Mouse (Mus musculus) forebrain, postnatal 0 days (tissue): ENCODE results near the gene Rybp. TPM values are rescaled to one million over a fixed set of nuclear protein-coding genes. Genes with fewer than 3 reads are reported as not detected.
A peak's percentile ranks its signal among the peaks of the same experiment; 100 is the strongest.

Experiments
- ATAC-seq: fragments of 200-750 bp; cut with Nextera tagmentation; 2 replicates; pipeline ENCODE4 v1.8.0; 2017; ENCODE audit warnings: mild to moderate bottlenecking, moderate library complexity
- DNase-seq: peaks from one replicate; pipeline ENCODE4 v3.0.0-alpha.2; 2015
- H3K27ac ChIP-seq: fragments of 300-500 bp; sonication (generic); 2 replicates; pipeline ENCODE4 v1.5.1; 2014; ENCODE audit warnings: low read depth, mild to moderate bottlenecking, antibody characterized with exemption, low read length, moderate library complexity, mixed read lengths
- H3K27me3 ChIP-seq: fragments of 300-500 bp; sonication (generic); 2 replicates; pipeline ENCODE4 v1.6.1; 2014; ENCODE audit warnings: mild to moderate bottlenecking, low read length, mixed read lengths; ENCODE audit not compliant: insufficient read depth
- H3K36me3 ChIP-seq: fragments of 300-500 bp; sonication (generic); 2 replicates; pipeline ENCODE4 v1.6.1; 2014; ENCODE audit warnings: mild to moderate bottlenecking, moderate library complexity; ENCODE audit not compliant: insufficient read depth
- H3K4me1 ChIP-seq: fragments of 300-500 bp; sonication (generic); 2 replicates; pipeline ENCODE4 v1.6.1; 2014; ENCODE audit warnings: antibody characterized with exemption; ENCODE audit not compliant: insufficient read depth
- H3K4me2 ChIP-seq: fragments of 300-500 bp; sonication (generic); 2 replicates; pipeline ENCODE4 v1.6.1; 2014; ENCODE audit warnings: low read depth, mild to moderate bottlenecking, moderate library complexity
- H3K4me3 ChIP-seq: fragments of 300-500 bp; sonication (generic); 2 replicates; pipeline ENCODE4 v1.5.1; 2014; ENCODE audit warnings: low read depth, low read length, mixed read lengths
- H3K9ac ChIP-seq: fragments of 300-500 bp; sonication (generic); 2 replicates; pipeline ENCODE4 v1.6.1; 2014; ENCODE audit warnings: mild to moderate bottlenecking
- H3K9me3 ChIP-seq: fragments of 300-500 bp; sonication (generic); 2 replicates; pipeline ENCODE4 v1.6.1; 2016; ENCODE audit warnings: low read length
- CTCF ChIP-seq: sonication (generic); IDR thresholded peaks from 2 replicates; pipeline ENCODE4 v1.5.1; 2016; ENCODE audit warnings: antibody characterized with exemption, control low read depth, low read depth
- WGBS: fragments of 180-500 bp; shearing (Covaris S2); extraction: QIAGEN DNeasy Blood & Tissue Kit; methylation state at CpG from one replicate; pipeline ENCODE4 v1.1.7; 2014; 5-methylcytosine and 5-hydroxymethylcytosine counted together
- polyA plus RNA-seq: library from polyadenylated mRNA; unstranded; fragments of >200 nt; fragmentation: Nextera tagmentation; extraction: Ambion mirVana; gene quantifications from 2 replicates; pipeline ENCODE4 v1.2.1, GENCODE M21; 2015
- total RNA-seq: library from RNA; depleted of rRNA; stranded (reverse); fragments of >200 nt; gene quantifications from 2 replicates; pipeline ENCODE4 v1.2.3, GENCODE M21; 2014

Gene Rybp
- total and polyA plus RNA-seq, 2 experiments from 2014 or later, result 24.7 to 37.7 TPM

DNA sequence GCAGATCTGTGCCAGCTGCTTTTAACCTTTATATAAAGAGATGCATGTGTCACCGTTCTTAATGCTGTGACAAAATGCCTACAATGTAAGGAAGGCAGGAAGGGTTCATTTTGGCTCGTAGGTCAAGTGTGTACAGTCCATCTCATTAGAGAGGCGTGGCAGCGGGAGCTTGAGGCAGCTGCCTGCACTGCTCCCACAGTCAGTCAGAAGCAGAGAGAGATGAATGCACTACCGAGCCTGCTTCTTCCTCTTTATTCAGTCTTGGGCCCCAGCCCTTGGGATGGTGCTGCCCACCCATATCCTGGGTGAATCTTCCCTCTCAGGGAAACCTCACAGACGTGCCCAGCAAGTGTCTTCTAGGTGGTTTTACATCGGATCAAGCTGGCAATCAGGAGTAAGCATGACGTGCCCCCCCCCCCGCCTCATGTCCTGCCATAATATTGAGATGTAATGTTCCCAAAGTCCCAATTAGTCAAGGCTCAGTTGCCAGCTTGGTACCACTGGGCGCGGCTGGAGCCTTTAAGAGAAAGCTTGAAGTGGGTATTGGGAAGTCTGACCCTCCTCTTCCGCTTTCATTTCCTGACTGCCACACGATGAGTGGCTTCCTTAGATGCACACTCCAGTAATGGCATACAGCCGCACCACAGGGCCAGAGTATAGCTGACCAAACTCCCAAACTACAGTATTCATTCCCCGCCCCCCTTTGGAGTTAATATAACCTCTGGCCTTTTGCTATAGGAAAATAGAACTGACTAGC, 96.3 kb downstream of the Rybp start:
- Histone ChIP-seq H3K27ac (no peak overlapping the region), H3K9me3 (no peaks in the 10 kb centered on the region), H3K4me2 (no peak overlapping the region), H3K36me3 (no peaks in the 10 kb centered on the region), H3K4me3 (no peak overlapping the region), H3K27me3 (no peaks in the 10 kb centered on the region), H3K4me1 (no peaks in the 10 kb centered on the region), H3K9ac (no peak overlapping the region)
- DNase-seq (no peak), ATAC-seq (no peak)
- no peak for TF ChIP-seq CTCF
- 84% methylated on average over 15 of the region's 15 CpGs for WGBS

DNA sequence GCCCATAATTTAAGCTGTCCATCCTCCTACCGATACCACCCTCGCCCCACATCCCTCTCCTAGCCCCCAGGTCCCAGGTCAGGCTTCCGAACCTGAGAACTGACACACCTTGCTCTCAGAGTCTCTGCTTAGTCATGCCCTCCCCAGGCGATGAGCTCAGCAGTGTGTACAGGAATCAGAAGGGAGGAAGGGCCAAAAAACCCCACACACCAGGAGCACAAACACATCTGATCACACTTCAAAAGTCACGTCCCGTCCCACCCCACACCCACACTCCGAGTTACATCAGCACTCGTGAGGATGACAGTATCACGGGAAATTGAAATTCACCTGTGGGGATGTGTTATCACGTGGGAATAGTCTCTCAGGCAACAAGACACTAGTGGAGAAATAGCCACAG, 97.0 kb downstream of the Rybp start:
- Histone ChIP-seq H3K9me3 (no peaks in the 10 kb centered on the region), H3K27ac (no peak overlapping the region), H3K27me3 (no peaks in the 10 kb centered on the region), H3K4me1 (no peaks in the 10 kb centered on the region), H3K4me3 (no peak overlapping the region), H3K4me2 (no peak overlapping the region), H3K36me3 (no peaks in the 10 kb centered on the region), H3K9ac (no peak overlapping the region)
- WGBS, result 88% methylated on average over 10 of the region's 10 CpGs
- TF ChIP-seq CTCF, result no peak
- DNase-seq (no peak), ATAC-seq (no peak)

DNA sequence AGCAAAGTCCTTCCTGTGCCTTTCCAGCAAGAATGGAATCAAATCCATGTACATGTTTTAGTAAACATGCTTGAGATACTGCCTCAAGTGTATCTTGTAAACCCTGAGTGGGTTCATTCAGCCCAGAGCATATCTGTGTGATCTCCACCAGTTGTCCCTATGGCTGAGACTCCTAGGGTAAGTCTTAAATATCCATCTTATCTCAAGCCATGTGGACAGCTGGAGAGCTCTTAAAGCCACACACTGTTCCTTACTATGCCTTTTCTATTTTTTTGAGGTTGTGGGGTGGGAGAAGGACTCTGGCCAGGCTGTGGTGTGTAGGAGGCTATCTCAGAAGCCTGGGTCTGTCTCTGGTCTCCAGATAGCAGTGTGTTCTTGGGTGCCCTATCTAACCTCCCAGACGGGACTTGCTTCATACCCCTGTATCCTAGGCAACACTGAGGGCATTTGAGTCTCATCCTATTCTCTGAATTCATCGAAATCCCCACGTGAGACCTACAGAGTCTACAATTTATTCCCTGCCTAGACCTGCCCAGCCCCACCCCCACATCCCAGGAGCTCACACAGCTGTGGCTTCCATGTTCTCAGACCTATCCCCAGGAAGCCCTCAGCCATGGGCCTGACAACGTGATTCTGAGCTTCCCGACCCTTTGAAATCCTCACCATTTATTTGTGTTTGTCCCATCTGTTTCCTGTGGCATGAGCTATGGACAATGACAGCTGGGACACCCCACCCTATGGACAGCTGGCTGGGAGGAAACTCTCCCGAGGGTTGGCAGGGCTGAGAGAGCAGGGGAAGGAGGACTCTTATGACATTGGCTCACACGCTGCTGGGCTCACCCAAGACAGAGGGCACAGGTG, 98.2 kb downstream of the Rybp start:
- Histone ChIP-seq H3K4me3 (no peak overlapping the region), H3K9ac (no peak overlapping the region), H3K4me1 (no peaks in the 10 kb centered on the region), H3K4me2 (no peak overlapping the region), H3K9me3 (no peaks in the 10 kb centered on the region), H3K27ac (no peak overlapping the region), H3K36me3 (no peaks in the 10 kb centered on the region), H3K27me3 (no peaks in the 10 kb centered on the region)
- ATAC-seq (peak; percentile 34; the same call in 1 of the 2 replicates), DNase-seq (no peak)
- WGBS, result 58% methylated on average over 7 of the region's 7 CpGs
- no peak for TF ChIP-seq CTCF

DNA sequence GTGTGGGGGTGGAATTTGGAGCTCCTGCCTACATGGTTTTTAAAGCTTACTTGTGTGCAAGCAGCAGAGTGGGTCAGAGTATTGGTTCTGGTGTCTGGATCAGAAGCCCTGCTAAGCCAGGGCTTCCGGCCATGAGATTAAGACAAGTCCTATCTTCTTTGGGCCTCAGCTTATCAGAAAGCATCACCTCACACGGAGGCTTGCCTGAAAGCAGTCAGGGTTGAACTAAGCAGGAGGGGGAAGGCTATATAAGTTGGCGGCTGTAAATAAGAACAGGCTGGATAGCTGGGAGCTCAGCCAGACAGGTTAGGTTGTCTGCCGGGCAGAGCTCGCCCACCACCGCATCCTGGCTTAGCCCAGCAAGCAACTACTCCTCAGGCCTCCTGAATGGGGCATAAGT, 99.5 kb downstream of the Rybp start:
- TF ChIP-seq CTCF, result no peak
- WGBS, result 78% methylated on average over 6 of the region's 6 CpGs
- ATAC-seq, result no peak
- Histone ChIP-seq H3K9me3 (no peaks in the 10 kb centered on the region), H3K36me3 (no peaks in the 10 kb centered on the region), H3K4me3 (no peak overlapping the region), H3K9ac (no peak overlapping the region), H3K4me2 (no peak overlapping the region), H3K27ac (no peak overlapping the region), H3K4me1 (no peaks in the 10 kb centered on the region), H3K27me3 (no peaks in the 10 kb centered on the region)
- no peak for DNase-seq

DNA sequence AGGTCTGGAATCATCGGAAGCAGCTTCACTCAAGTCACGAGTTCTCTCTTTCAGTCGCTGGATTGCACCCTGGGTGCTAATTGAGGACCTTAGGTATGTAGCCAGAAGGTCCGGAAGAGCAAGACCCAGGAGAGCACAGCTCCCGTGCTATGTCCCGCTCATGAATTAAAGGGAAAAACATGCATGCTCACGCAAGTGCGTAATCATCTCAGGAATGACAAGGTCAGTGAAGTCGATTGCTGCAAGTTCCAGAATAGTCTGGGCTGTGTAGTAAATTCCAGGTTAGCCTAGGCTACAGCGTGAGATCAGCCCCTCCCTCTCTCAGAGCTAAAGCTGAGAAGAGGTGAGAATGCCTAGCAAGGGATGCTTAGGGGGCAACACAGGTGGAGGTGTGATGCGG, 100.5 kb downstream of the Rybp start:
- Histone ChIP-seq H3K9me3 (no peaks in the 10 kb centered on the region), H3K27me3 (no peaks in the 10 kb centered on the region), H3K27ac (no peak overlapping the region), H3K4me1 (no peaks in the 10 kb centered on the region), H3K36me3 (no peaks in the 10 kb centered on the region), H3K4me2 (no peak overlapping the region), H3K9ac (no peak overlapping the region), H3K4me3 (no peak overlapping the region)
- 85% methylated on average over 11 of the region's 11 CpGs for WGBS
- no peak for TF ChIP-seq CTCF
- ATAC-seq (no peak), DNase-seq (no peak)

DNA sequence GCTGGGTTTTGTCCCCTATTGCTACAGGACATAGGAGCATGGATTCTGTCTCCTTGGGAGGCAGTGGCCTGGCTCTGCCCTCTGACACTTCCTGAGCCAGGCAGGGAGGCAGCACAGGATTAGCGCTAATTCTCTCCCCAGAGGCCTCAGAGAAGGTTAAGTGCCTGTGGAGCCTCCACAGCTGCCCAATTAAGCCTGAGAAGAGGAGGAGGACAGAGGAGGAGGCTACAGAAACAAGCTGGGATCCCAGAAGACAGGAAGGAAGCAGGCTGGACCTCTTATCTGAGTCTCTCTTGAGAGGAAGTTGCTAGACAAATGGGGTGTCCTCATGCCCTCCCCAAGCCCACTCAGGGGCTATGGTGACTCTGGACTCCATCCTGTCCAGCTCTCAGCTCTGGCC, 101.8 kb downstream of the Rybp start:
- H3K9me3 ChIP-seq, result no peaks in the 10 kb centered on the region
- no peaks in the 10 kb centered on the region for H3K36me3 ChIP-seq
- no peak overlapping the region for H3K4me3 ChIP-seq
- H3K9ac ChIP-seq, result no peak overlapping the region
- H3K4me1 ChIP-seq, result no peaks in the 10 kb centered on the region
- no peaks in the 10 kb centered on the region for H3K27me3 ChIP-seq
- 11% methylated on average over 1 of the region's 1 CpGs for WGBS
- ATAC-seq (no peak), DNase-seq (no peak)
- no peak overlapping the region for H3K4me2 ChIP-seq
- H3K27ac ChIP-seq, result no peak overlapping the region
- no peak for TF ChIP-seq CTCF

DNA sequence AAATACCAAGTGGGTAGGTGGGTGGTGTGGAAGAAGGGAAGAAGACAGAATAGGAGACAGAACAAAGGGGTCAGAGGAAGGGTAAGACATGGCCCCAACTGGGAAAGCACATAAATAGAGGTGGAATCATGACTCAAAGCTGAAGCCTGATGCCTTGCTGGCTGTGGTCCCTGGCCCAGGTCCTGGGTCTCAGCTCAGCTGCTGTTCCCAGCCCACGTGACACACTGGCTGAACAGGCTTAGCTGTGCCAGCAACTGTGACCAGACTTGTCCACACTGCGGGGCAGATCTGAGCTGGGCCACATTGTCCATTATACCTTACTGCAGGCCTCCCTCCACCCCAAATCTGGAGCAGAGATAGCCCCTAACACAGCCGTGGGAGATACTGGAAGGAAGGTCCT, 103.9 kb downstream of the Rybp start:
- Histone ChIP-seq H3K9ac (no peak overlapping the region), H3K4me2 (no peak overlapping the region), H3K27ac (no peak overlapping the region), H3K9me3 (no peaks in the 10 kb centered on the region), H3K4me1 (no peaks in the 10 kb centered on the region), H3K27me3 (no peaks in the 10 kb centered on the region), H3K36me3 (no peaks in the 10 kb centered on the region), H3K4me3 (no peak overlapping the region)
- DNase-seq, result no peak
- ATAC-seq, result peak; percentile 27; the same call in 1 of the 2 replicates
- 64% methylated on average over 3 of the region's 3 CpGs for WGBS
- no peak for TF ChIP-seq CTCF
